Mouse (Mus musculus): ENCODE data around the gene Pitpnm2. TPM values are rescaled to one million over a fixed set of nuclear protein-coding genes. Genes with fewer than 3 reads are reported as not detected.

Gene Pitpnm2
- polyA plus RNA-seq, 1 experiment = 5.3 TPM

- Histone ChIP-seq H3K79me2 (ENCODE audit: control insufficient read depth, insufficient read depth) (no peaks in the 10 kb centered on the region), H3K4me3 (no peak overlapping the region), H3K36me3 (ENCODE audit: control insufficient read depth, insufficient read depth) (no peaks in the 10 kb centered on the region), H3K4me2 (ENCODE audit: low read depth) (no peak overlapping the region), H3K27me3 (ENCODE audit: control insufficient read depth, insufficient read depth, insufficient read length) (no peaks in the 10 kb centered on the region), H3ac (ENCODE audit: control insufficient read depth, insufficient read length) (no peak overlapping the region)
- TF ChIP-seq TCF3 (IDR thresholded peaks at IDR 0.05; ENCODE audit: insufficient read length, low read depth) (no peak), MYOG (IDR thresholded peaks at IDR 0.05; ENCODE audit: control insufficient read depth in 1 of 3, insufficient read depth in 1 of 3, insufficient read length in 2 of 3, low read depth in 2 of 3) (no peak), MYOD1 (IDR thresholded peaks at IDR 0.05; ENCODE audit: control insufficient read depth in 1 of 3, insufficient read length in 2 of 3, low read depth in 2 of 3) (no peak), CEBPB (IDR thresholded peaks at IDR 0.05; ENCODE audit: insufficient read depth, poor library complexity, severe bottlenecking) (no peak), SRF (IDR thresholded peaks at IDR 0.05; ENCODE audit: control insufficient read depth, insufficient read length, low read depth) (no peak)
Measured at GRCm38 (mm10) chr5:124202071-124202470, 47.5 kb downstream of the Pitpnm2 start.

GRCm38 (mm10) chr5:124201564-124201963 is 48.0 kb downstream of the Pitpnm2 start:
- TF ChIP-seq SRF (IDR thresholded peaks at IDR 0.05; ENCODE audit: control insufficient read depth, insufficient read length, low read depth) = no peak
- no peak for TF ChIP-seq CEBPB (IDR thresholded peaks at IDR 0.05; ENCODE audit: insufficient read depth, poor library complexity, severe bottlenecking)
- no peak for TF ChIP-seq POLR2A (IDR thresholded peaks at IDR 0.05; ENCODE audit: insufficient read length, low read depth)
- TF ChIP-seq MAX (IDR thresholded peaks at IDR 0.05; ENCODE audit: low read depth) = no peak
- TF ChIP-seq E2F4 (IDR thresholded peaks at IDR 0.05; ENCODE audit: insufficient read depth) = no peak
- TF ChIP-seq USF1 (IDR thresholded peaks at IDR 0.05; ENCODE audit: low read depth) = no peak
- no peak for TF ChIP-seq MYOG (IDR thresholded peaks at IDR 0.05; ENCODE audit: control insufficient read depth in 1 of 3, insufficient read depth in 1 of 3, insufficient read length in 2 of 3, low read depth in 2 of 3)
- TF ChIP-seq REST (IDR thresholded peaks at IDR 0.05; ENCODE audit: insufficient read depth, insufficient read length) = no peak
- no peak for TF ChIP-seq TCF3 (IDR thresholded peaks at IDR 0.05; ENCODE audit: insufficient read length, low read depth)
- no peak for TF ChIP-seq MYOD1 (IDR thresholded peaks at IDR 0.05; ENCODE audit: control insufficient read depth in 1 of 3, insufficient read length in 2 of 3, low read depth in 2 of 3)
- TF ChIP-seq TCF12 (IDR thresholded peaks at IDR 0.05; ENCODE audit: insufficient read depth, poor library complexity, severe bottlenecking) = no peak

GRCm38 (mm10) chr5:124200844-124201243 is 48.7 kb downstream of the Pitpnm2 start:
- no peak overlapping the region for H3K4me3 ChIP-seq

More at GRCm38 (mm10) chr5:124201564-124201963, 48.0 kb downstream of the Pitpnm2 start:
- no peaks in the 10 kb centered on the region for H3K79me2 ChIP-seq (ENCODE audit: control insufficient read depth, insufficient read depth)
- no peak overlapping the region for H3K4me3 ChIP-seq
- H3ac ChIP-seq (ENCODE audit: control insufficient read depth, insufficient read length) = no peak overlapping the region
- no peaks in the 10 kb centered on the region for H3K27me3 ChIP-seq (ENCODE audit: control insufficient read depth, insufficient read depth, insufficient read length)
- no peak overlapping the region for H3K4me2 ChIP-seq (ENCODE audit: low read depth)
- H3K36me3 ChIP-seq (ENCODE audit: control insufficient read depth, insufficient read depth) = no peaks in the 10 kb centered on the region

DNA sequence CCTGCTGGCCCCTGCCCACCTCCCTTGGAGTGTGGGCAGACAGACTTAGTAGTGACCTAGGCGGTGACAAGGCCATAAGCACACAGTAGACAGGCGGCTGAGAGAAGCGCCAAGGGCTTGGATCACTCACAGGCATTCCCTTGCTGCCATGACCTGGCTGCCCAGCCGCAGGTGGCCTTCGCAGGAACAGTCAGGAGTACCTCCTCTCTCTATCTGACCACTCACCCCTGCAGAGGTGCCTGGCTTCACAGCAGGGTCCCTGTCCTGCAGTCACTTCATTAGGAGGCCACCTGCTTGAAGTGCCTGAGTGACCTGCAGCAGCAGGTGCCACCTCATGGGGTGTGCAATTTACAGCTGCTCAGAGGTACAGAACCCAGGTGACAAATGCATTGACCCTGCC is 50.4 kb downstream of the Pitpnm2 start:
- no peak overlapping the region for H3K4me2 ChIP-seq (ENCODE audit: low read depth)
- no peaks in the 10 kb centered on the region for H3K79me2 ChIP-seq (ENCODE audit: control insufficient read depth, insufficient read depth)
- no peaks in the 10 kb centered on the region for H3K27me3 ChIP-seq (ENCODE audit: control insufficient read depth, insufficient read depth, insufficient read length)
- H3K4me3 ChIP-seq = no peak overlapping the region
- no peak for TF ChIP-seq MAX (IDR thresholded peaks at IDR 0.05; ENCODE audit: low read depth)
- TF ChIP-seq MYOD1 (IDR thresholded peaks at IDR 0.05; ENCODE audit: control insufficient read depth in 1 of 3, insufficient read length in 2 of 3, low read depth in 2 of 3) = no peak
- TF ChIP-seq POLR2AphosphoS2 (IDR thresholded peaks at IDR 0.05; ENCODE audit: insufficient read length, low read depth) = no peak
- no peak overlapping the region for H3ac ChIP-seq (ENCODE audit: control insufficient read depth, insufficient read length)
- no peaks in the 10 kb centered on the region for H3K36me3 ChIP-seq (ENCODE audit: control insufficient read depth, insufficient read depth)

More at GRCm38 (mm10) chr5:124200844-124201243, 48.7 kb downstream of the Pitpnm2 start:
- no peak overlapping the region for H3K4me2 ChIP-seq (ENCODE audit: low read depth)
- no peak overlapping the region for H3ac ChIP-seq (ENCODE audit: control insufficient read depth, insufficient read length)
- TF ChIP-seq MAX (IDR thresholded peaks at IDR 0.05; ENCODE audit: low read depth) = no peak
- TF ChIP-seq POLR2AphosphoS2 (IDR thresholded peaks at IDR 0.05; ENCODE audit: insufficient read length, low read depth) = no peak
- no peak for TF ChIP-seq CEBPB (IDR thresholded peaks at IDR 0.05; ENCODE audit: insufficient read depth, poor library complexity, severe bottlenecking)
- no peak for TF ChIP-seq MYOD1 (IDR thresholded peaks at IDR 0.05; ENCODE audit: control insufficient read depth in 1 of 3, insufficient read length in 2 of 3, low read depth in 2 of 3)
- no peak for TF ChIP-seq SRF (IDR thresholded peaks at IDR 0.05; ENCODE audit: control insufficient read depth, insufficient read length, low read depth)
- no peak for TF ChIP-seq MYOG (IDR thresholded peaks at IDR 0.05; ENCODE audit: control insufficient read depth in 1 of 3, insufficient read depth in 1 of 3, insufficient read length in 2 of 3, low read depth in 2 of 3)
- TF ChIP-seq TCF12 (IDR thresholded peaks at IDR 0.05; ENCODE audit: insufficient read depth, poor library complexity, severe bottlenecking) = no peak
- no peak for TF ChIP-seq REST (IDR thresholded peaks at IDR 0.05; ENCODE audit: insufficient read depth, insufficient read length)
- no peak for TF ChIP-seq TCF3 (IDR thresholded peaks at IDR 0.05; ENCODE audit: insufficient read length, low read depth)
- H3K79me2 ChIP-seq (ENCODE audit: control insufficient read depth, insufficient read depth) = no peaks in the 10 kb centered on the region
- no peaks in the 10 kb centered on the region for H3K36me3 ChIP-seq (ENCODE audit: control insufficient read depth, insufficient read depth)
- H3K27me3 ChIP-seq (ENCODE audit: control insufficient read depth, insufficient read depth, insufficient read length) = no peaks in the 10 kb centered on the region

- Histone ChIP-seq H3K4me2 (ENCODE audit: low read depth) (no peak overlapping the region), H3K4me3 (no peak overlapping the region), H3ac (ENCODE audit: control insufficient read depth, insufficient read length) (no peak overlapping the region), H3K36me3 (ENCODE audit: control insufficient read depth, insufficient read depth) (no peaks in the 10 kb centered on the region), H3K27me3 (ENCODE audit: control insufficient read depth, insufficient read depth, insufficient read length) (no peaks in the 10 kb centered on the region), H3K79me2 (ENCODE audit: control insufficient read depth, insufficient read depth) (no peaks in the 10 kb centered on the region)
- TF ChIP-seq TCF12 (IDR thresholded peaks at IDR 0.05; ENCODE audit: insufficient read depth, poor library complexity, severe bottlenecking) = no peak
- TF ChIP-seq E2F4 (IDR thresholded peaks at IDR 0.05; ENCODE audit: insufficient read depth) = no peak
- TF ChIP-seq SRF (IDR thresholded peaks at IDR 0.05; ENCODE audit: control insufficient read depth, insufficient read length, low read depth) = no peak
- TF ChIP-seq POLR2AphosphoS2 (IDR thresholded peaks at IDR 0.05; ENCODE audit: insufficient read length, low read depth) = no peak
- no peak for TF ChIP-seq MAX (IDR thresholded peaks at IDR 0.05; ENCODE audit: low read depth)
- no peak for TF ChIP-seq MYOG (IDR thresholded peaks at IDR 0.05; ENCODE audit: control insufficient read depth in 1 of 3, insufficient read depth in 1 of 3, insufficient read length in 2 of 3, low read depth in 2 of 3)
- no peak for TF ChIP-seq USF1 (IDR thresholded peaks at IDR 0.05; ENCODE audit: low read depth)
- no peak for TF ChIP-seq POLR2A (IDR thresholded peaks at IDR 0.05; ENCODE audit: insufficient read length, low read depth)
- no peak for TF ChIP-seq REST (IDR thresholded peaks at IDR 0.05; ENCODE audit: insufficient read depth, insufficient read length)
- no peak for TF ChIP-seq MYOD1 (IDR thresholded peaks at IDR 0.05; ENCODE audit: control insufficient read depth in 1 of 3, insufficient read length in 2 of 3, low read depth in 2 of 3)
- no peak for TF ChIP-seq TCF3 (IDR thresholded peaks at IDR 0.05; ENCODE audit: insufficient read length, low read depth)
- no peak for TF ChIP-seq CEBPB (IDR thresholded peaks at IDR 0.05; ENCODE audit: insufficient read depth, poor library complexity, severe bottlenecking)
Measured at GRCm38 (mm10) chr5:124198473-124198872, 51.1 kb downstream of the Pitpnm2 start.
